In genomic region chr10:110088444-110089061, GRCm38 (mm10) we compare ENCODE assay signal across 31 mouse cellular contexts.
DNase-seq lines count a peak whose midpoint lies in the region; ATAC-seq and TF ChIP-seq lines count a peak whose summit lies in the region.
"Had no signal": no experiment of that assay in that cellular context is flagged by ENCODE, and none has a peak within 500 bp of the region (broad histone marks: within the 10 kb centered on the region; RNA-seq: fewer than 3 reads in every experiment).

No protein-coding gene starts in this region.

- no peaks in the 10 kb centered on the region for H3K9me3 ChIP-seq in hindbrain, postnatal 0 days (ENCODE audit: low read length)
- no peaks in the 10 kb centered on the region for H3K9me3 ChIP-seq in hindbrain, embryonic 10.5 days
- no peaks in the 10 kb centered on the region for H3K9me3 ChIP-seq in forebrain, embryonic 16.5 days (ENCODE audit: control insufficient read depth, low read length)
- H3K9me3 ChIP-seq: heart, embryonic 10.5 days; heart, embryonic 15.5 days; hindbrain, embryonic 15.5 days; intestine, embryonic 15.5 days; neural tube, embryonic 13.5 days; stomach, embryonic 15.5 days had no signal

- no peak overlapping the region for H3K4me3 ChIP-seq in hindbrain, postnatal 0 days (ENCODE audit: low read length)
- H3K4me3 ChIP-seq in hindbrain, embryonic 10.5 days, result no peak overlapping the region
- H3K4me3 ChIP-seq in forebrain, embryonic 16.5 days (replicated peaks; ENCODE audit: low read length), result no peak overlapping the region
- H3K4me3 ChIP-seq: heart, embryonic 10.5 days; heart, embryonic 15.5 days; hindbrain, embryonic 15.5 days; intestine, embryonic 15.5 days; layer of hippocampus, adult 2 months; neural tube, embryonic 13.5 days; stomach, embryonic 15.5 days had no signal

- no peaks in the 10 kb centered on the region for H3K36me3 ChIP-seq in hindbrain, postnatal 0 days (ENCODE audit: insufficient read depth, low read length)
- no peaks in the 10 kb centered on the region for H3K36me3 ChIP-seq in hindbrain, embryonic 10.5 days
- H3K36me3 ChIP-seq in forebrain, embryonic 16.5 days (ENCODE audit: control insufficient read depth, insufficient read depth), result no peaks in the 10 kb centered on the region
- H3K36me3 ChIP-seq: heart, embryonic 10.5 days; heart, embryonic 15.5 days; hindbrain, embryonic 15.5 days; intestine, embryonic 15.5 days; neural tube, embryonic 13.5 days; stomach, embryonic 15.5 days had no signal

- H3K27me3 ChIP-seq in hindbrain, postnatal 0 days (ENCODE audit: insufficient read depth, low read length), result no peaks in the 10 kb centered on the region
- H3K27me3 ChIP-seq in hindbrain, embryonic 10.5 days (ENCODE audit: insufficient read depth, poor library complexity, severe bottlenecking), result no peaks in the 10 kb centered on the region
- no peaks in the 10 kb centered on the region for H3K27me3 ChIP-seq in forebrain, embryonic 16.5 days (replicated peaks; ENCODE audit: control insufficient read depth, insufficient read depth, low read length)
- H3K27me3 ChIP-seq: CH12.LX; heart, embryonic 15.5 days; hindbrain, embryonic 15.5 days; intestine, embryonic 15.5 days; neural tube, embryonic 13.5 days; stomach, embryonic 15.5 days had no signal

- no peak overlapping the region for H3K9ac ChIP-seq in hindbrain, postnatal 0 days (replicated peaks; ENCODE audit: low read length)
- no peak overlapping the region for H3K9ac ChIP-seq in forebrain, embryonic 16.5 days (replicated peaks; ENCODE audit: low read depth, low read length)
- H3K9ac ChIP-seq: heart, embryonic 15.5 days; hindbrain, embryonic 15.5 days; intestine, embryonic 15.5 days; liver, embryonic 14.5 days; neural tube, embryonic 13.5 days; stomach, embryonic 15.5 days had no signal

- H3K4me2 ChIP-seq in hindbrain, postnatal 0 days (ENCODE audit: low read depth, low read length), result no peak overlapping the region
- no peak overlapping the region for H3K4me2 ChIP-seq in forebrain, embryonic 16.5 days (ENCODE audit: low read length)
- H3K4me2 ChIP-seq: heart, embryonic 15.5 days; hindbrain, embryonic 15.5 days; intestine, embryonic 15.5 days; neural tube, embryonic 13.5 days; stomach, embryonic 15.5 days had no signal

- 51% methylated on average over 5 of the region's 5 CpGs for WGBS in hindbrain, postnatal 0 days
- WGBS in hindbrain, embryonic 10.5 days, result 70% methylated on average over 5 of the region's 5 CpGs
- 27% methylated on average over 5 of the region's 5 CpGs for WGBS in forebrain, embryonic 16.5 days

- DNase-seq in hindbrain, postnatal 0 days (ENCODE audit: low spot score), result no peak
- DNase-seq in hindbrain, embryonic 10.5 days (ENCODE audit: low spot score), result no peak
- peak; percentile 44 for DNase-seq in brain, adult 2 months (ENCODE audit: low read depth, low spot score)
- peak; percentile 58 for DNase-seq in brain, embryonic 14.5 days (ENCODE audit: low read depth)
- DNase-seq in lung, postnatal 25 days (ENCODE audit: low spot score), result no peak
- no peak for DNase-seq in thymus, postnatal 4 days
- DNase-seq: adrenal gland, adult 2 months; adrenal gland, postnatal 36 days; cerebellum, adult 11 months; cerebellum, adult 9-10 months; cerebellum, postnatal 36 days; gastrocnemius, postnatal 25 days; heart, adult 11 months; heart, postnatal 36 days; kidney, adult 2 months; kidney, postnatal 36 days; liver; lung, adult 2 months; lung, postnatal 10 days; right cerebral cortex, postnatal 14 days had no signal

- H3K27ac ChIP-seq in hindbrain, postnatal 0 days, result no peak overlapping the region
- H3K27ac ChIP-seq in hindbrain, embryonic 10.5 days, result no peak overlapping the region
- no peak overlapping the region for H3K27ac ChIP-seq in forebrain, embryonic 16.5 days (ENCODE audit: low read length)
- H3K27ac ChIP-seq: heart, embryonic 10.5 days; heart, embryonic 15.5 days; hindbrain, embryonic 15.5 days; intestine, embryonic 15.5 days; layer of hippocampus, adult 2 months; liver, embryonic 14.5 days; neural tube, embryonic 13.5 days; stomach, embryonic 15.5 days had no signal

- TF ChIP-seq CTCF in hindbrain, postnatal 0 days (IDR thresholded peaks at IDR 0.05; ENCODE audit: low read depth), result no peak
- no peak for TF ChIP-seq CTCF in brain, embryonic 14.5 days (IDR thresholded peaks at IDR 0.05; ENCODE audit: borderline replicate concordance, extremely low read depth, insufficient read depth, insufficient read length)

- no peaks in the 10 kb centered on the region for H3K4me1 ChIP-seq in hindbrain, postnatal 0 days (ENCODE audit: insufficient read depth, low read length)
- no peaks in the 10 kb centered on the region for H3K4me1 ChIP-seq in hindbrain, embryonic 10.5 days (replicated peaks)
- no peaks in the 10 kb centered on the region; the same call in 1 of the 2 replicates for H3K4me1 ChIP-seq in forebrain, embryonic 16.5 days (replicated peaks; ENCODE audit: control insufficient read depth, insufficient read depth, low read length)
- H3K4me1 ChIP-seq: heart, embryonic 10.5 days; heart, embryonic 15.5 days; hindbrain, embryonic 15.5 days; intestine, embryonic 15.5 days; neural tube, embryonic 13.5 days; stomach, embryonic 15.5 days had no signal

- TF ChIP-seq POLR2A in brain, embryonic 14.5 days (IDR thresholded peaks at IDR 0.05; ENCODE audit: borderline replicate concordance, extremely low read depth, insufficient read depth, insufficient read length, poor library complexity, severe bottlenecking), result no peak

- peak; percentile 56; the same call in 1 of the 2 replicates for ATAC-seq in hindbrain, postnatal 0 days
- peak; percentile 51 for ATAC-seq in forebrain, embryonic 16.5 days
- ATAC-seq: activated CD4-positive, CD25-positive, alpha-beta regulatory T cell, adult 4 months; intestine, embryonic 15.5 days had no signal

Comparison
In these comparisons a context has a peak if more than half of its experiments do, and no peak if none do; other contexts are left out.
1. DNase-seq: peak in brain, adult 2 months (single experiment) and brain, embryonic 14.5 days (single experiment); none in hindbrain, postnatal 0 days (single experiment), hindbrain, embryonic 10.5 days (single experiment), lung, postnatal 25 days (single experiment) and thymus, postnatal 4 days (single experiment).